Mouse (Mus musculus) lung, embryonic 14.5 days (tissue): ENCODE results near the gene Gm10181. TPM values are rescaled to one million over a fixed set of nuclear protein-coding genes. Genes with fewer than 3 reads are reported as not detected.
"Not testable (repeated sequence)": the region's sequence is repeated elsewhere in the genome, so short reads cannot be mapped to it uniquely, and the experiment has no call there.

ENCODE experiments used
- ATAC-seq: fragments of 200-750 bp; cut with Nextera tagmentation; 2 replicates; pipeline ENCODE4 v1.8.0; 2017; ENCODE audit warnings: mild to moderate bottlenecking, moderate TSS enrichment, moderate library complexity; ENCODE audit not compliant: insufficient read depth
- DNase-seq: peaks from one replicate; pipeline ENCODE4 v3.0.0-alpha.2; 2015
- H3K27ac ChIP-seq: fragments of 300-500 bp; sonication (generic); 2 replicates; pipeline ENCODE4 v1.5.1; 2014; ENCODE audit warnings: low read depth, mild to moderate bottlenecking, moderate library complexity
- H3K27me3 ChIP-seq: fragments of 300-500 bp; sonication (generic); 2 replicates; pipeline ENCODE4 v1.6.1; 2014; ENCODE audit warnings: low read length, control low read depth; ENCODE audit not compliant: insufficient read depth
- H3K36me3 ChIP-seq: fragments of 300-500 bp; sonication (generic); 2 replicates; pipeline ENCODE4 v1.6.1; 2014; ENCODE audit warnings: control low read depth; ENCODE audit not compliant: insufficient read depth
- H3K4me1 ChIP-seq: fragments of 300-500 bp; sonication (generic); 2 replicates; pipeline ENCODE4 v1.6.1; 2014; ENCODE audit warnings: antibody characterized with exemption, control low read depth; ENCODE audit not compliant: insufficient read depth
- H3K4me2 ChIP-seq: fragments of 300-500 bp; sonication (generic); 2 replicates; pipeline ENCODE4 v1.6.1; 2014; ENCODE audit warnings: mild to moderate bottlenecking
- H3K4me3 ChIP-seq: fragments of 300-500 bp; sonication (generic); 2 replicates; pipeline ENCODE4 v1.5.1; 2014; ENCODE audit warnings: low read depth, low read length
- H3K9ac ChIP-seq: fragments of 300-500 bp; sonication (generic); 2 replicates; pipeline ENCODE4 v1.6.1; 2014
- H3K9me3 ChIP-seq: fragments of 300-500 bp; sonication (generic); 2 replicates; pipeline ENCODE4 v1.6.1; 2016; ENCODE audit warnings: low read depth, low read length, control low read depth
- CTCF ChIP-seq: IDR thresholded peaks from 2 replicates; pipeline ENCODE4 v1.5.1; 2016; ENCODE audit warnings: antibody characterized with exemption, low read depth
- WGBS: fragments of 180-500 bp; shearing (Covaris S2); extraction: QIAGEN DNeasy Blood & Tissue Kit; methylation state at CpG from one replicate; pipeline ENCODE4 v1.1.7; 2014; 5-methylcytosine and 5-hydroxymethylcytosine counted together
- polyA plus RNA-seq: library from polyadenylated mRNA; unstranded; fragments of >200 nt; fragmentation: Nextera tagmentation; extraction: Ambion mirVana; gene quantifications from 2 replicates; pipeline ENCODE4 v1.2.1, GENCODE M21; 2014

Gene Gm10181
- polyA plus RNA-seq, 1 experiment from 2014 or later = not detected

GRCm38 (mm10) chr9:25104638-25105037 is 15.4 kb downstream of the Gm10181 start:
- Histone ChIP-seq H3K4me3 (no peak overlapping the region), H3K9me3 (0 out of 2 replicates have a peak, but pooled peaks cover 2% of the 10 kb centered on the region), H3K27me3 (no peaks in the 10 kb centered on the region), H3K4me1 (no peaks in the 10 kb centered on the region), H3K36me3 (peaks cover 36% of the 10 kb centered on the region), H3K4me2 (no peak overlapping the region), H3K27ac (no peak overlapping the region), H3K9ac (no peak overlapping the region)
- peak; percentile 89 for TF ChIP-seq CTCF
- DNase-seq (peak; percentile 78), ATAC-seq (no peak)

GRCm38 (mm10) chr9:25123590-25123989 is 34.4 kb downstream of the Gm10181 start:
- not testable (repeated sequence) for DNase-seq, H3K4me3 ChIP-seq, H3K27ac ChIP-seq, H3K4me1 ChIP-seq, ATAC-seq, H3K9ac ChIP-seq, H3K9me3 ChIP-seq, H3K27me3 ChIP-seq, H3K4me2 ChIP-seq
- WGBS = 85% methylated on average over 1 of the region's 1 CpGs
- H3K36me3 ChIP-seq = peaks cover 17% of the 10 kb centered on the region; the same call in 1 of the 2 replicates

GRCm38 (mm10) chr9:25124048-25124447 is 34.8 kb downstream of the Gm10181 start:
- no peak for DNase-seq
- TF ChIP-seq CTCF = no peak
- Histone ChIP-seq H3K9ac (no peak overlapping the region), H3K4me3 (no peak overlapping the region), H3K4me2 (no peak overlapping the region), H3K27ac (no peak overlapping the region), H3K4me1 (no peaks in the 10 kb centered on the region), H3K36me3 (peaks cover 17% of the 10 kb centered on the region; the same call in 1 of the 2 replicates), H3K27me3 (no peaks in the 10 kb centered on the region), H3K9me3 (no peaks in the 10 kb centered on the region)
- 73% methylated on average over 2 of the region's 2 CpGs for WGBS
- ATAC-seq = no peak

- ATAC-seq (peak; percentile 47; the same call in 1 of the 2 replicates), DNase-seq (peak; percentile 69)
- no peak overlapping the region for H3K4me2 ChIP-seq
- H3K27me3 ChIP-seq = no peaks in the 10 kb centered on the region
- H3K9me3 ChIP-seq = no peaks in the 10 kb centered on the region
- H3K9ac ChIP-seq = no peak overlapping the region
- no peaks in the 10 kb centered on the region for H3K4me1 ChIP-seq
- TF ChIP-seq CTCF = no peak
- H3K36me3 ChIP-seq = no peaks in the 10 kb centered on the region
- H3K27ac ChIP-seq = no peak overlapping the region
- no peak overlapping the region for H3K4me3 ChIP-seq
Observed at GRCm38 (mm10) chr9:25132253-25132652, 43.0 kb downstream of the Gm10181 start.

GRCm38 (mm10) chr9:25132920-25133319 is 43.7 kb downstream of the Gm10181 start:
- no peak overlapping the region for H3K4me3 ChIP-seq
- no peaks in the 10 kb centered on the region for H3K4me1 ChIP-seq
- no peak overlapping the region for H3K4me2 ChIP-seq
- TF ChIP-seq CTCF = no peak
- no peaks in the 10 kb centered on the region for H3K9me3 ChIP-seq
- H3K27me3 ChIP-seq = no peaks in the 10 kb centered on the region
- H3K36me3 ChIP-seq = no peaks in the 10 kb centered on the region
- 50% methylated on average over 4 of the region's 4 CpGs for WGBS
- ATAC-seq (peak; percentile 44; the same call in 1 of the 2 replicates), DNase-seq (no peak)
- no peak overlapping the region for H3K27ac ChIP-seq
- H3K9ac ChIP-seq = no peak overlapping the region

- Histone ChIP-seq H3K27ac (no peak overlapping the region), H3K9ac (no peak overlapping the region), H3K4me3 (no peak overlapping the region), H3K4me1 (no peaks in the 10 kb centered on the region), H3K27me3 (no peaks in the 10 kb centered on the region), H3K4me2 (no peak overlapping the region), H3K36me3 (no peaks in the 10 kb centered on the region), H3K9me3 (no peaks in the 10 kb centered on the region)
- 98% methylated on average over 1 of the region's 1 CpGs for WGBS
- ATAC-seq (no peak), DNase-seq (no peak)
- no peak for TF ChIP-seq CTCF
Observed at GRCm38 (mm10) chr9:25138900-25139299, 49.7 kb downstream of the Gm10181 start.

Other genes starting within 250 kb of the Gm10181 start
- gene Herpud2, start 62.4 kb downstream of the Gm10181 start, polyA plus RNA-seq = 31.1 and 34.3 TPM in 2 replicates
- gene Sept7, start 163.0 kb downstream of the Gm10181 start, polyA plus RNA-seq = 303 and 307 TPM in 2 replicates